Mouse (Mus musculus): ENCODE data around the gene Gm5447.

GRCm38 (mm10) chr13:30972102-30972501 lies 1.9 kb upstream of the Gm5447 start:
- TF ChIP-seq POLR2A (IDR thresholded peaks at IDR 0.05; ENCODE audit: control insufficient read depth in 1 of 2, insufficient read depth in 1 of 2, low read depth in 1 of 2, low read length in 2 of 2, poor library complexity in 1 of 2), result peak in 1 of 2 experiments; percentile 49; a peak in 2 of 4 replicates
- TF ChIP-seq CHD1 (IDR thresholded peaks at IDR 0.05; ENCODE audit: low read depth, low read length), result no peak
- no peak for TF ChIP-seq POLR2AphosphoS2 (IDR thresholded peaks at IDR 0.05; ENCODE audit: low read length)
- TF ChIP-seq RAD21 (IDR thresholded peaks at IDR 0.05; ENCODE audit: low read depth, low read length), result no peak
- TF ChIP-seq ZMIZ1 (IDR thresholded peaks at IDR 0.05; ENCODE audit: low read depth, low read length), result no peak
- peak in 2 of 3 experiments; percentile 17 to 28; a peak in 3 of 6 replicates for TF ChIP-seq CTCF (IDR thresholded peaks at IDR 0.05 in 2 of 3, conservative IDR thresholded peaks at IDR 0.05 in 1 of 3; ENCODE audit: control insufficient read depth in 1 of 3, insufficient read depth in 1 of 3, low read depth in 2 of 3, low read length in 3 of 3, poor library complexity in 1 of 3, severe bottlenecking in 1 of 3)
- 0 out of 2 replicates have a peak, but pooled peaks have one; percentile 37 for TF ChIP-seq HCFC1 (IDR thresholded peaks at IDR 0.05; ENCODE audit: low read depth, low read length)
- TF ChIP-seq RCOR1 (IDR thresholded peaks at IDR 0.05; ENCODE audit: low read depth, low read length), result no peak
- peak; percentile 38 to 47; a peak in 2 of 4 replicates for TF ChIP-seq EP300 (IDR thresholded peaks at IDR 0.05; ENCODE audit: low read depth in 1 of 2, low read length in 2 of 2)
- TF ChIP-seq MXI1 (IDR thresholded peaks at IDR 0.05; ENCODE audit: low read depth, low read length), result peak; percentile 63; the same call in 1 of the 2 replicates
- no peak for TF ChIP-seq TAL1 (IDR thresholded peaks at IDR 0.05; ENCODE audit: low read length)
- TF ChIP-seq POLR2AphosphoS5 (IDR thresholded peaks at IDR 0.05; ENCODE audit: borderline replicate concordance, low read depth, low read length), result no peak

Data from MEL (cell line).